Mouse (Mus musculus) v-Abl transformed pro-B cells (cell line): Measurements from ENCODE around the gene Myo5a.

Experiments
- in situ Hi-C, 2 experiments: fragments of 400-800 bp; cut with MboI; formaldehyde crosslinking; loops; one replicate each; pipeline ENCODE4 v1.15.1; 2025; ENCODE audit not compliant: unreplicated experiment in 2 of 2

The Myo5a gene

GRCm38 (mm10) chr9:75171721-75172120 is 100.9 kb downstream of the Myo5a start:
- in situ Hi-C loops = no loop called here

GRCm38 (mm10) chr9:75187646-75188260 is 116.9 kb downstream of the Myo5a start:
- in situ Hi-C loops = no loop called here

GRCm38 (mm10) chr9:75193858-75194257 is 123.0 kb downstream of the Myo5a start:
- in situ Hi-C loops = no loop called here

GRCm38 (mm10) chr9:75196335-75196734 is 125.5 kb downstream of the Myo5a start:
- in situ Hi-C loops = no loop called here

GRCm38 (mm10) chr9:75197297-75197696 is 126.5 kb downstream of the Myo5a start:
- in situ Hi-C loops = no loop called here

- in situ Hi-C loops = loop anchor here in 1 of 2 experiments (5.0 kb wide), 1 partner anchor 149 kb away; no protein-coding TSS in a partner anchor
These were observed 130.7 kb downstream of the Myo5a start for GRCm38 (mm10) chr9:75201506-75201905.

- in situ Hi-C loops = loop anchor here in 1 of 2 experiments (5.0 kb wide), 1 partner anchor 150 kb away; no protein-coding TSS in a partner anchor
These were observed 131.2 kb downstream of the Myo5a start for GRCm38 (mm10) chr9:75202036-75202435.

- in situ Hi-C loops = loop anchor here in 1 of 2 experiments (5.0 kb wide), 1 partner anchor 48 kb away; no protein-coding TSS in a partner anchor
These were observed 138.4 kb downstream of the Myo5a start for GRCm38 (mm10) chr9:75209246-75209645.

- in situ Hi-C loops = no loop called here
These were observed 139.5 kb downstream of the Myo5a start for GRCm38 (mm10) chr9:75210269-75210668.

GRCm38 (mm10) chr9:75214743-75215413 is 144.1 kb downstream of the Myo5a start:
- in situ Hi-C loops = no loop called here

- in situ Hi-C loops = no loop called here
These were observed 149.1 kb downstream of the Myo5a start for GRCm38 (mm10) chr9:75219942-75220341.

- in situ Hi-C loops = no loop called here
These were observed 150.8 kb downstream of the Myo5a start for GRCm38 (mm10) chr9:75221420-75222287.

- in situ Hi-C loops = no loop called here
These were observed 161.3 kb downstream of the Myo5a start, which contains the start of gene Myo5c for GRCm38 (mm10) chr9:75231841-75232746. Gene Myo5c (plus strand): TSS chr9:75232020.

- in situ Hi-C loops = no loop called here
These were observed 162.0 kb downstream of the Myo5a start for GRCm38 (mm10) chr9:75232860-75233259.

GRCm38 (mm10) chr9:75234271-75234741 is 163.5 kb downstream of the Myo5a start:
- in situ Hi-C loops = no loop called here

- in situ Hi-C loops = no loop called here
These were observed 164.3 kb downstream of the Myo5a start for GRCm38 (mm10) chr9:75234983-75235627.

GRCm38 (mm10) chr9:75235696-75236095 is 164.9 kb downstream of the Myo5a start:
- in situ Hi-C loops = no loop called here

- in situ Hi-C loops = no loop called here
These were observed 165.8 kb downstream of the Myo5a start for GRCm38 (mm10) chr9:75236416-75237308.
